Comparison of ENCODE assay signal across 17 mouse cellular contexts in the genomic region with DNA sequence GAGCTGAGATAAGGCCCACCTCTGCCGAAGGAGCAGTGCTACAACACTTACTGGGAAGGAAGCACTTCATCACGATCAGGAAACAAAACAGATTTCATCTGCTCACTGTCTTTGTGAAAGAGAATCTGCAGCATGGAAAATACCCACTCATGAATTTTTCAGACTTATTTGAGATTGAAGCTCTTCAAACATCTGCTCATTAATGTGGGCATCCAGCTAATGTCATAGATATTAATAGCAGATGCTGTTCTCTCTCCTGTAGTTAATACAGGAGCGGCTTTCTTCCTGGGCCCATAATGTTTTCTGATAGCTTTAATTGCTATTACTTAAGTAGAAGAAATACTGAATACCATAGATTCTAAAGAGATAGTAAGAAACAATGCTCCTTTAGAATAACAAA.
DNase-seq lines count a peak whose midpoint lies in the region; ATAC-seq and TF ChIP-seq lines count a peak whose summit lies in the region.
"Had no signal": no experiment of that assay in that cellular context is flagged by ENCODE, and none has a peak within 500 bp of the region (broad histone marks: within the 10 kb centered on the region; RNA-seq: fewer than 3 reads in every experiment).

No protein-coding gene starts in this region.

- no peak for TF ChIP-seq CTCF in brain, embryonic 14.5 days (IDR thresholded peaks at IDR 0.05; ENCODE audit: borderline replicate concordance, extremely low read depth, insufficient read depth, insufficient read length)
- TF ChIP-seq CTCF in forebrain, postnatal 0 days (IDR thresholded peaks at IDR 0.05; ENCODE audit: low read depth), result no peak

- H3K4me3 ChIP-seq in hindbrain, embryonic 13.5 days, result no peak overlapping the region
- H3K4me3 ChIP-seq in hindbrain, embryonic 10.5 days, result no peak overlapping the region
- no peak overlapping the region for H3K4me3 ChIP-seq in forebrain, postnatal 0 days (ENCODE audit: low read depth, low read length)
- H3K4me3 ChIP-seq in midbrain, embryonic 16.5 days (ENCODE audit: low read depth, low read length), result no peak overlapping the region
- H3K4me3 ChIP-seq: embryonic facial prominence, embryonic 12.5 days; erythroblast, embryonic 14.5 days; neural tube, embryonic 12.5 days had no signal

- H3K4me1 ChIP-seq in hindbrain, embryonic 13.5 days (replicated peaks), result peaks cover 29% of the 10 kb centered on the region
- peaks cover 32% of the 10 kb centered on the region for H3K4me1 ChIP-seq in hindbrain, embryonic 10.5 days (replicated peaks)
- peaks cover 20% of the 10 kb centered on the region; the same call in 1 of the 2 replicates for H3K4me1 ChIP-seq in forebrain, postnatal 0 days (ENCODE audit: insufficient read depth)
- H3K4me1 ChIP-seq in midbrain, embryonic 16.5 days (ENCODE audit: control insufficient read depth, insufficient read depth, low read length), result peaks cover 31% of the 10 kb centered on the region

- WGBS in hindbrain, embryonic 13.5 days, result 56% methylated on average over 3 of the region's 3 CpGs
- 84% methylated on average over 3 of the region's 3 CpGs for WGBS in hindbrain, embryonic 10.5 days
- WGBS in forebrain, postnatal 0 days, result 35% methylated on average over 3 of the region's 3 CpGs
- 50% methylated on average over 3 of the region's 3 CpGs for WGBS in midbrain, embryonic 16.5 days

- peak overlapping the region; percentile 69; the same call in 1 of the 2 replicates for H3K27ac ChIP-seq in hindbrain, embryonic 13.5 days
- no peak overlapping the region for H3K27ac ChIP-seq in hindbrain, embryonic 10.5 days
- H3K27ac ChIP-seq in forebrain, postnatal 0 days (ENCODE audit: low read depth, low read length), result peak overlapping the region; percentile 79
- H3K27ac ChIP-seq in midbrain, embryonic 16.5 days (ENCODE audit: low read length), result peak overlapping the region; percentile 77
- H3K27ac ChIP-seq: embryonic facial prominence, embryonic 12.5 days; neural tube, embryonic 12.5 days had no signal

- H3K36me3 ChIP-seq in hindbrain, embryonic 13.5 days, result no peaks in the 10 kb centered on the region
- no peaks in the 10 kb centered on the region for H3K36me3 ChIP-seq in hindbrain, embryonic 10.5 days
- no peaks in the 10 kb centered on the region for H3K36me3 ChIP-seq in forebrain, postnatal 0 days (ENCODE audit: insufficient read depth)
- H3K36me3 ChIP-seq in midbrain, embryonic 16.5 days (ENCODE audit: control insufficient read depth, insufficient read depth, low read length), result no peaks in the 10 kb centered on the region
- H3K36me3 ChIP-seq: embryonic facial prominence, embryonic 12.5 days; neural tube, embryonic 12.5 days had no signal

- H3K9ac ChIP-seq in hindbrain, embryonic 13.5 days, result no peak overlapping the region
- no peak overlapping the region for H3K9ac ChIP-seq in forebrain, postnatal 0 days
- no peak overlapping the region for H3K9ac ChIP-seq in midbrain, embryonic 16.5 days (ENCODE audit: low read depth, low read length)
- H3K9ac ChIP-seq: embryonic facial prominence, embryonic 12.5 days; neural tube, embryonic 12.5 days had no signal

- ATAC-seq in hindbrain, embryonic 13.5 days (ENCODE audit: low FRiP score), result no peak
- peak; percentile 28; the same call in 1 of the 2 replicates for ATAC-seq in forebrain, postnatal 0 days
- ATAC-seq in midbrain, embryonic 16.5 days, result 0 out of 2 replicates have a peak, but pooled peaks have one; percentile 2

- H3K4me2 ChIP-seq in hindbrain, embryonic 13.5 days, result no peak overlapping the region
- no peak overlapping the region for H3K4me2 ChIP-seq in forebrain, postnatal 0 days (ENCODE audit: low read depth)
- no peak overlapping the region for H3K4me2 ChIP-seq in midbrain, embryonic 16.5 days (ENCODE audit: low read length)
- H3K4me2 ChIP-seq: embryonic facial prominence, embryonic 12.5 days had no signal

- no peak for TF ChIP-seq POLR2A in brain, embryonic 14.5 days (IDR thresholded peaks at IDR 0.05; ENCODE audit: borderline replicate concordance, extremely low read depth, insufficient read depth, insufficient read length, poor library complexity, severe bottlenecking)

- DNase-seq in hindbrain, embryonic 10.5 days (ENCODE audit: low spot score), result no peak
- DNase-seq in brain, embryonic 14.5 days (ENCODE audit: low read depth), result peak; percentile 70
- DNase-seq in forebrain, postnatal 0 days, result peak; percentile 53
- no peak for DNase-seq in cerebellum, adult 9-11 months
- DNase-seq in spleen, adult 18-20 months, result no peak
- DNase-seq: cerebellum, adult 2 months; gastrocnemius, postnatal 36 days; kidney, adult 11 months; kidney, postnatal 10 days; left cerebral cortex, postnatal 4 days; liver; thymus, postnatal 25 days had no signal

- H3K27me3 ChIP-seq in hindbrain, embryonic 13.5 days, result no peaks in the 10 kb centered on the region
- H3K27me3 ChIP-seq in hindbrain, embryonic 10.5 days (ENCODE audit: insufficient read depth, poor library complexity, severe bottlenecking), result no peaks in the 10 kb centered on the region
- no peaks in the 10 kb centered on the region for H3K27me3 ChIP-seq in forebrain, postnatal 0 days (ENCODE audit: insufficient read depth, low read length)
- H3K27me3 ChIP-seq in midbrain, embryonic 16.5 days (ENCODE audit: control insufficient read depth, insufficient read depth, low read depth, low read length), result no peaks in the 10 kb centered on the region
- H3K27me3 ChIP-seq: embryonic facial prominence, embryonic 12.5 days; neural tube, embryonic 12.5 days had no signal

- no peaks in the 10 kb centered on the region for H3K9me3 ChIP-seq in hindbrain, embryonic 13.5 days
- H3K9me3 ChIP-seq in hindbrain, embryonic 10.5 days, result no peaks in the 10 kb centered on the region
- no peaks in the 10 kb centered on the region for H3K9me3 ChIP-seq in forebrain, postnatal 0 days (ENCODE audit: low read length)
- H3K9me3 ChIP-seq in midbrain, embryonic 16.5 days (replicated peaks; ENCODE audit: control insufficient read depth, low read length, poor library complexity, severe bottlenecking), result no peaks in the 10 kb centered on the region
- H3K9me3 ChIP-seq: embryonic facial prominence, embryonic 12.5 days; neural tube, embryonic 12.5 days had no signal

Comparison
In these comparisons a context has a peak if more than half of its experiments do, and no peak if none do; other contexts are left out.
1. DNase-seq: peak in brain, embryonic 14.5 days (single experiment) and forebrain, postnatal 0 days (single experiment); none in hindbrain, embryonic 10.5 days (single experiment), cerebellum, adult 9-11 months (single experiment) and spleen, adult 18-20 months (0 of 2).